ENCODE assay signal across 8 mouse cellular contexts in genomic region chr5:7960176-7960575, GRCm38 (mm10). TPM values are rescaled to one million over a fixed set of nuclear protein-coding genes. Genes with fewer than 3 reads are reported as not detected.
A peak's percentile ranks its signal among the peaks of the same experiment; 100 is the strongest.
DNase-seq lines count a peak whose midpoint lies in the region; ATAC-seq and TF ChIP-seq lines count a peak whose summit lies in the region.

Gene Steap4, plus strand, starts transcription at chr5:7960457.

- DNase-seq in ES-E14 (ENCODE audit: low read depth, low spot score), result peak; percentile 17
- peak; percentile 12 for DNase-seq in brain, adult 2 months (ENCODE audit: low read depth, low spot score)
- peak; percentile 79 for DNase-seq in gastrocnemius, postnatal 25 days
- no peak for DNase-seq in liver, embryonic 13.5 days
- no peak for DNase-seq in layer of hippocampus, adult 9-10 months (ENCODE audit: low spot score)
- DNase-seq in frontal cortex, postnatal 14 days (ENCODE audit: low spot score in 2 of 2), result no peak

- no peak within 1 kb of the TSS for H3K9ac ChIP-seq in ES-E14 (ENCODE audit: insufficient read depth, low read depth, low read length, poor library complexity, severe bottlenecking)
- H3K9ac ChIP-seq in hindbrain, embryonic 16.5 days (ENCODE audit: low read depth, low read length), result peak within 1 kb of the TSS; percentile 49
- 0 out of 2 replicates have a peak within 1 kb of the TSS, but pooled peaks have one; percentile 33 for H3K9ac ChIP-seq in liver, embryonic 13.5 days
- H3K9ac ChIP-seq in neural tube, embryonic 12.5 days, result no peak within 1 kb of the TSS

- H3K4me3 ChIP-seq in ES-E14 (ENCODE audit: insufficient read depth in 1 of 2, low read depth in 1 of 2, low read length in 2 of 2, poor library complexity in 1 of 2, severe bottlenecking in 1 of 2), result peak within 1 kb of the TSS; percentile 24 to 45; a peak in 2 of 4 replicates
- H3K4me3 ChIP-seq in hindbrain, embryonic 16.5 days (ENCODE audit: low read length), result peak within 1 kb of the TSS; percentile 34
- peak within 1 kb of the TSS; percentile 23; the same call in 1 of the 2 replicates for H3K4me3 ChIP-seq in liver, embryonic 13.5 days (replicated peaks)
- no peak within 1 kb of the TSS for H3K4me3 ChIP-seq in neural tube, embryonic 12.5 days

- no peaks in the 10 kb centered on the region for H3K4me1 ChIP-seq in ES-E14 (ENCODE audit: control insufficient read depth in 2 of 2, insufficient read depth in 2 of 2, low read length in 2 of 2, poor library complexity in 1 of 2)
- H3K4me1 ChIP-seq in hindbrain, embryonic 16.5 days (ENCODE audit: control insufficient read depth, insufficient read depth, low read depth, low read length), result peaks cover 6% of the 10 kb centered on the region
- H3K4me1 ChIP-seq in liver, embryonic 13.5 days (replicated peaks), result no peaks in the 10 kb centered on the region
- H3K4me1 ChIP-seq in neural tube, embryonic 12.5 days, result peaks cover 2% of the 10 kb centered on the region; the same call in 1 of the 2 replicates

- no peaks in the 10 kb centered on the region for H3K27me3 ChIP-seq in hindbrain, embryonic 16.5 days (replicated peaks; ENCODE audit: control insufficient read depth, insufficient read depth, low read length)
- no peaks in the 10 kb centered on the region for H3K27me3 ChIP-seq in liver, embryonic 13.5 days
- H3K27me3 ChIP-seq in neural tube, embryonic 12.5 days (replicated peaks), result no peaks in the 10 kb centered on the region

- H3K36me3 ChIP-seq in ES-E14 (ENCODE audit: control insufficient read depth, insufficient read depth, low read length, poor library complexity, severe bottlenecking), result no peaks in the 10 kb centered on the region
- H3K36me3 ChIP-seq in hindbrain, embryonic 16.5 days (ENCODE audit: control insufficient read depth, insufficient read depth, low read length), result no peaks in the 10 kb centered on the region
- H3K36me3 ChIP-seq in liver, embryonic 13.5 days, result no peaks in the 10 kb centered on the region
- no peaks in the 10 kb centered on the region for H3K36me3 ChIP-seq in neural tube, embryonic 12.5 days

- peak within 1 kb of the TSS; percentile 65 for H3K4me2 ChIP-seq in hindbrain, embryonic 16.5 days (ENCODE audit: low read length)
- H3K4me2 ChIP-seq in liver, embryonic 13.5 days, result peak within 1 kb of the TSS; percentile 51
- H3K4me2 ChIP-seq in neural tube, embryonic 12.5 days (replicated peaks), result peak within 1 kb of the TSS; percentile 56

- ATAC-seq in hindbrain, embryonic 16.5 days, result peak; percentile 54; the same call in 1 of the 2 replicates
- ATAC-seq in liver, embryonic 13.5 days (ENCODE audit: low read depth), result peak; percentile 51; the same call in 1 of the 2 replicates
- 0 out of 2 replicates have a peak, but pooled peaks have one; percentile 65 for ATAC-seq in neural tube, embryonic 12.5 days (ENCODE audit: low FRiP score, low read depth)

- H3K9me3 ChIP-seq in ES-E14 (ENCODE audit: control insufficient read depth, insufficient read depth, low read depth, low read length), result no peaks in the 10 kb centered on the region
- no peaks in the 10 kb centered on the region for H3K9me3 ChIP-seq in hindbrain, embryonic 16.5 days (ENCODE audit: control insufficient read depth, low read length)
- no peaks in the 10 kb centered on the region for H3K9me3 ChIP-seq in liver, embryonic 13.5 days (replicated peaks)
- H3K9me3 ChIP-seq in neural tube, embryonic 12.5 days, result no peaks in the 10 kb centered on the region

- WGBS in hindbrain, embryonic 16.5 days, result 6% methylated on average over 20 of the region's 20 CpGs
- WGBS in liver, embryonic 13.5 days (ENCODE audit: insufficient replicate concordance), result 8% methylated on average over 20 of the region's 20 CpGs
- 6% methylated on average over 20 of the region's 20 CpGs for WGBS in neural tube, embryonic 12.5 days

- H3K27ac ChIP-seq in ES-E14 (ENCODE audit: insufficient read depth, low read depth, low read length, poor library complexity, severe bottlenecking), result no peak within 1 kb of the TSS
- H3K27ac ChIP-seq in hindbrain, embryonic 16.5 days (ENCODE audit: low read depth, low read length), result no peak within 1 kb of the TSS
- H3K27ac ChIP-seq in liver, embryonic 13.5 days, result no peak within 1 kb of the TSS
- no peak within 1 kb of the TSS for H3K27ac ChIP-seq in neural tube, embryonic 12.5 days

- in situ Hi-C loops in ES-E14 (cut with MboI; ENCODE audit: low sequenced_read_pairs in 2 of 2, unreplicated experiment in 2 of 2), result no loop called here

TF ChIP-seq in ES-E14, 5 proteins besides CTCF, POLR2A, EP300 and RAD21:
- no peak for TF ChIP-seq ZNF384 (IDR thresholded peaks at IDR 0.05; ENCODE audit: low read depth, low read length)
- no peak for TF ChIP-seq ZC3H11A (IDR thresholded peaks at IDR 0.05; ENCODE audit: borderline replicate concordance, low read depth, low read length)
- no peak for TF ChIP-seq MAFK (IDR thresholded peaks at IDR 0.05; ENCODE audit: insufficient read depth, low read depth, low read length)
- no peak for TF ChIP-seq CHD2 (IDR thresholded peaks at IDR 0.05; ENCODE audit: low read depth, low read length)
- TF ChIP-seq HCFC1 (IDR thresholded peaks at IDR 0.05; ENCODE audit: borderline replicate concordance, insufficient read depth, low read length), result no peak

RNA-seq across cellular contexts. Expression of gene Steap4, which starts in this region (rescaled TPM):
- total RNA-seq in ES-E14 (2012; rRNA removed), result 0.67 and 1.4 TPM in 2 replicates
- 10 to 100 TPM; 17.5 to 23.2 TPM for total RNA-seq in gastrocnemius, postnatal 25 days (2021)
- polyA plus RNA-seq in hindbrain, embryonic 16.5 days (2015; fragmentation: Nextera tagmentation; extraction: Ambion mirVana), result 0.45 and 0.51 TPM in 2 replicates
- 2.1 and 2.2 TPM in 2 replicates for polyA plus RNA-seq in liver, embryonic 13.5 days (2015; fragmentation: Nextera tagmentation; extraction: Ambion mirVana)
- polyA plus RNA-seq in neural tube, embryonic 12.5 days (2016; fragmentation: Nextera tagmentation; extraction: Ambion mirVana), result 0.38 and 0.40 TPM in 2 replicates

Comparison
In these comparisons a context has a peak if more than half of its experiments do, and no peak if none do; other contexts are left out.
1. Peak in ATAC-seq, H3K4me3 ChIP-seq, H3K9ac ChIP-seq and H3K4me2 ChIP-seq in hindbrain, embryonic 16.5 days; RNA of the gene not detected or under 1 TPM.
2. Peak in ATAC-seq and H3K4me2 ChIP-seq in neural tube, embryonic 12.5 days; RNA of the gene not detected or under 1 TPM.
3. DNase-seq: peak in ES-E14 (single experiment), brain, adult 2 months (single experiment) and gastrocnemius, postnatal 25 days (single experiment); none in liver, embryonic 13.5 days (single experiment), layer of hippocampus, adult 9-10 months (single experiment) and frontal cortex, postnatal 14 days (0 of 2).
4. Peak in every context shown above with its lines, with median percentiles within 50 percentile points of each other: ATAC-seq and H3K4me2 ChIP-seq.